Comparison of ENCODE assay signal across 27 mouse cellular contexts in genomic region chr2:4596992-4597391, GRCm38 (mm10). TPM values are rescaled to one million over a fixed set of nuclear protein-coding genes. Genes with fewer than 3 reads are reported as not detected.
DNase-seq lines count a peak whose midpoint lies in the region; ATAC-seq and TF ChIP-seq lines count a peak whose summit lies in the region.
"Had no signal": no experiment of that assay in that cellular context is flagged by ENCODE, and none has a peak within 500 bp of the region (broad histone marks: within the 10 kb centered on the region; RNA-seq: fewer than 3 reads in every experiment).

No protein-coding gene starts in this region.

- no peak for TF ChIP-seq CTCF in E14TG2a.4 (conservative IDR thresholded peaks at IDR 0.05; ENCODE audit: low read length)
- TF ChIP-seq CTCF in ES-Bruce4 (IDR thresholded peaks at IDR 0.05; ENCODE audit: low read depth, low read length) = no peak

- H3K27me3 ChIP-seq in hindbrain, embryonic 14.5 days (ENCODE audit: control insufficient read depth, insufficient read depth, low read length) = no peaks in the 10 kb centered on the region
- no peaks in the 10 kb centered on the region for H3K27me3 ChIP-seq in hindbrain, embryonic 11.5 days (ENCODE audit: control insufficient read depth, insufficient read depth, low read length)
- no peaks in the 10 kb centered on the region for H3K27me3 ChIP-seq in E14TG2a.4 (ENCODE audit: insufficient read depth, low read length)
- H3K27me3 ChIP-seq in ES-Bruce4 (ENCODE audit: control insufficient read depth, insufficient read depth, low read length, poor library complexity, severe bottlenecking) = no peaks in the 10 kb centered on the region
- H3K27me3 ChIP-seq: forebrain, embryonic 13.5 days; heart, embryonic 13.5 days; hindbrain, embryonic 15.5 days; Patski had no signal

- H3K4me1 ChIP-seq in hindbrain, embryonic 14.5 days (replicated peaks; ENCODE audit: control insufficient read depth, insufficient read depth, low read length) = no peaks in the 10 kb centered on the region
- no peaks in the 10 kb centered on the region for H3K4me1 ChIP-seq in hindbrain, embryonic 11.5 days (replicated peaks; ENCODE audit: control insufficient read depth, insufficient read depth, low read length)
- H3K4me1 ChIP-seq in E14TG2a.4 (replicated peaks; ENCODE audit: low read depth, low read length) (peaks cover 95% of the 10 kb centered on the region), ES-Bruce4 (ENCODE audit: control insufficient read depth, insufficient read depth, low read length) (peaks cover 2% of the 10 kb centered on the region)
- H3K4me1 ChIP-seq: hindbrain, embryonic 10.5 days had no signal

- H3K4me2 ChIP-seq in hindbrain, embryonic 14.5 days (replicated peaks) = no peak overlapping the region
- no peak overlapping the region for H3K4me2 ChIP-seq in hindbrain, embryonic 11.5 days (replicated peaks; ENCODE audit: low read depth, low read length)
- H3K4me2 ChIP-seq: forebrain, embryonic 13.5 days; heart, embryonic 13.5 days; hindbrain, embryonic 15.5 days had no signal

- peak; percentile 77 for TF ChIP-seq EP300 in ES-Bruce4 (IDR thresholded peaks at IDR 0.05; ENCODE audit: insufficient read depth, low read depth, low read length)

- ATAC-seq in hindbrain, embryonic 14.5 days (ENCODE audit: low FRiP score) = no peak
- no peak for ATAC-seq in hindbrain, embryonic 11.5 days (ENCODE audit: low FRiP score)
- ATAC-seq: activated CD4-positive, CD25-positive, alpha-beta regulatory T cell, adult 4 months; CD4-positive, CD25-positive, alpha-beta regulatory T cell, adult 4 months; forebrain, embryonic 13.5 days; intestine, postnatal 0 days; Patski had no signal

- H3K4me3 ChIP-seq in hindbrain, embryonic 14.5 days (replicated peaks; ENCODE audit: low read length) = no peak overlapping the region
- H3K4me3 ChIP-seq in hindbrain, embryonic 11.5 days (ENCODE audit: low read depth, low read length) = no peak overlapping the region
- H3K4me3 ChIP-seq in E14TG2a.4 (replicated peaks; ENCODE audit: low read length) (peak overlapping the region; percentile 74), ES-Bruce4 (ENCODE audit: low read depth, low read length) (peak overlapping the region; percentile 54)
- H3K4me3 ChIP-seq: forebrain, embryonic 10.5 days; forebrain, embryonic 13.5 days; heart, adult 2 months; heart, embryonic 10.5 days; heart, embryonic 13.5 days; hindbrain, embryonic 10.5 days; hindbrain, embryonic 15.5 days had no signal

- H3K27ac ChIP-seq in hindbrain, embryonic 14.5 days = 0 out of 2 replicates have a peak overlapping the region, but pooled peaks have one; percentile 20
- H3K27ac ChIP-seq in hindbrain, embryonic 11.5 days (ENCODE audit: low read depth, low read length) = no peak overlapping the region
- peak overlapping the region; percentile 85 for H3K27ac ChIP-seq in ES-Bruce4 (ENCODE audit: insufficient read depth, low read length)
- H3K27ac ChIP-seq: forebrain, embryonic 10.5 days; forebrain, embryonic 13.5 days; heart, adult 2 months; heart, embryonic 10.5 days; heart, embryonic 13.5 days; hindbrain, embryonic 10.5 days; hindbrain, embryonic 15.5 days had no signal

- no peak overlapping the region for H3K9ac ChIP-seq in hindbrain, embryonic 14.5 days
- no peak overlapping the region for H3K9ac ChIP-seq in hindbrain, embryonic 11.5 days (ENCODE audit: low read depth, low read length)
- no peak overlapping the region for H3K9ac ChIP-seq in ES-Bruce4 (ENCODE audit: low read depth, poor library complexity, severe bottlenecking)
- H3K9ac ChIP-seq: forebrain, embryonic 13.5 days; heart, embryonic 13.5 days; hindbrain, embryonic 15.5 days had no signal

- peak; percentile 26 for TF ChIP-seq POLR2A in ES-Bruce4 (IDR thresholded peaks at IDR 0.05; ENCODE audit: insufficient read depth, low read length)

- no peaks in the 10 kb centered on the region for H3K9me3 ChIP-seq in hindbrain, embryonic 14.5 days (ENCODE audit: control insufficient read depth, low read length)
- no peaks in the 10 kb centered on the region for H3K9me3 ChIP-seq in hindbrain, embryonic 11.5 days (ENCODE audit: control insufficient read depth, low read length)
- H3K9me3 ChIP-seq in E14TG2a.4 (ENCODE audit: low read length) = no peaks in the 10 kb centered on the region
- H3K9me3 ChIP-seq in ES-Bruce4 (replicated peaks; ENCODE audit: control insufficient read depth, insufficient read depth, low read length, poor library complexity, severe bottlenecking) = no peaks in the 10 kb centered on the region
- H3K9me3 ChIP-seq: forebrain, embryonic 10.5 days; forebrain, embryonic 13.5 days; heart, embryonic 10.5 days; heart, embryonic 13.5 days; hindbrain, embryonic 10.5 days; hindbrain, embryonic 15.5 days had no signal

- DNase-seq in hindbrain, embryonic 14.5 days (ENCODE audit: low spot score) = no peak
- no peak for DNase-seq in hindbrain, embryonic 11.5 days (ENCODE audit: low spot score)
- peak; percentile 87 for DNase-seq in R1 (ENCODE audit: low read depth, low spot score)
- no peak for DNase-seq in Muller cell, postnatal 12 days (ENCODE audit: inconsistent ontology term)
- DNase-seq in kidney, adult 8-10 months = no peak
- DNase-seq: adrenal gland, adult 8-10 months; adrenal gland, postnatal 25 days; cerebellum, adult 11-12 months; cerebellum, adult 8-10 months; cerebellum, postnatal 10 days; cerebellum, postnatal 36 days; gastrocnemius, postnatal 25 days; heart, adult 2 months; heart, postnatal 36 days; kidney, adult 2 months had no signal

- peaks cover 73% of the 10 kb centered on the region for H3K36me3 ChIP-seq in hindbrain, embryonic 14.5 days (replicated peaks; ENCODE audit: control insufficient read depth, insufficient read depth)
- peaks cover 14% of the 10 kb centered on the region; the same call in 1 of the 2 replicates for H3K36me3 ChIP-seq in hindbrain, embryonic 11.5 days (ENCODE audit: control insufficient read depth, insufficient read depth, low read length)
- H3K36me3 ChIP-seq in E14TG2a.4 (ENCODE audit: insufficient read depth, low read length) = peaks cover 37% of the 10 kb centered on the region
- no peaks in the 10 kb centered on the region for H3K36me3 ChIP-seq in ES-Bruce4 (ENCODE audit: control insufficient read depth, insufficient read depth, low read length, poor library complexity, severe bottlenecking)

- WGBS in hindbrain, embryonic 14.5 days = 93% methylated on average over 7 of the region's 7 CpGs
- WGBS in hindbrain, embryonic 11.5 days = 93% methylated on average over 7 of the region's 7 CpGs

RNA-seq across cellular contexts. Expression of gene Prpf18, which starts 54.9 kb away (rescaled TPM):
- polyA plus RNA-seq in hindbrain, embryonic 14.5 days (2014; fragmentation: Nextera tagmentation; extraction: Ambion mirVana) = 39.5 and 44.1 TPM in 2 replicates
- 48.9 and 49.9 TPM in 2 replicates for polyA plus RNA-seq in hindbrain, embryonic 11.5 days (2014; fragmentation: Nextera tagmentation; extraction: Ambion mirVana)
- polyA plus RNA-seq in ES-Bruce4 (2011; ENCODE audit: insufficient read depth, insufficient read length, low read depth, missing spikeins) = 48.1 and 52.1 TPM in 2 replicates

Comparison
In these comparisons a context has a peak if more than half of its experiments do, and no peak if none do; other contexts are left out.
1. H3K4me3 ChIP-seq: peak in E14TG2a.4 (single experiment) and ES-Bruce4 (single experiment); none in hindbrain, embryonic 14.5 days (single experiment) and hindbrain, embryonic 11.5 days (single experiment).